Mouse (Mus musculus): ENCODE results near the gene Snf8.

DNA sequence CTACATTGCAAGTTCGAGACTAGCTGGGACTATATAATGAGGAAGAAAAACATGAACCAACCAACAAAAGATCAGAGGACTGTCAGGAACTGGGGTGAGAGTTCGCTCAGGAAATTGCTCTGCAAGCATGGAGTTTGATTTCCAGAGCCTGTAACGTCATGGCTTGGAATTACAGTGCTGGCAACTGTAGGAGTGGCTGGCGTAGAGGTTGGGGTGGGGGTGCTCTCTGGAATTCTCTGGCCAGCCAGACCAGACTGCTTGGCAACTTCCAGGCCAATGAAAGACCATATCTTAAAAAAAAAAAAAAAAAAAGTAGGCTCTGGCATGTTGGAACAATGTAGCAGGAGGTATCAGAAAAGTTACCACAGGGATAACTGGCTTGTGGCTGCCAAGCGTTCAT, 46.1 kb downstream of the Snf8 start:
- TF ChIP-seq POLR2A (IDR thresholded peaks at IDR 0.05; ENCODE audit: extremely low read depth, insufficient read depth, low read length) = no peak
- TF ChIP-seq CTCF (IDR thresholded peaks at IDR 0.05; ENCODE audit: extremely low read depth, insufficient read depth, low read length) = no peak
